Mouse (Mus musculus) hindlimb bud, embryonic 11.5 days (tissue): ENCODE results near the gene Nolc1.
"Not testable (repeated sequence)": the region's sequence is repeated elsewhere in the genome, so short reads cannot be mapped to it uniquely, and the experiment has no call there.

Experiments used
- DNase-seq: peaks from one replicate; pipeline ENCODE4 v3.0.0-alpha.2; 2012; ENCODE audit warnings: low read depth, low spot score; ENCODE audit errors: extremely low spot score

The Nolc1 gene

DNA sequence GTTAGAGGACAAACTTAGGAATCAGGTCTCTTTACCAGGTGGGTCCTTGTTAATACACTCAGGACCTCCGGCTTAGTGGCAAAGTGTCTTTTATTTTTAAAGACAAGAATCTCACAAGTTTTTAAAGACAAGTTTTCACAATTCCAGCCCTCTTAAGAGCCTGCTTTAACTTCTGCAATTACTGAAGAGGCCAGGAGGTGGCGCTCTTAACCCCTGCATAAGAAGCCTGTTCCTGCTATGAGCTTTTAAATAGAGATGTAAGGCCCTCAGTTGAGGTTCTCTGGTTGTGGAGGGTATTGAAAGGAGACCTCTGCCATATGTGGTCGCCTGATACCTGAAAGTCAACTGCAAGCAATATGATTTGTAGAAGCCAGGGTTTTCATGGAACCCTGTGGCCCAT is 10.7 kb downstream of the Nolc1 start:
- no peak for DNase-seq

GRCm38 (mm10) chr19:46087871-46088270 is 12.2 kb downstream of the Nolc1 start:
- DNase-seq, result no peak

- DNase-seq, result no peak
These were observed 16.0 kb downstream of the Nolc1 start for GRCm38 (mm10) chr19:46091641-46092040.

DNA sequence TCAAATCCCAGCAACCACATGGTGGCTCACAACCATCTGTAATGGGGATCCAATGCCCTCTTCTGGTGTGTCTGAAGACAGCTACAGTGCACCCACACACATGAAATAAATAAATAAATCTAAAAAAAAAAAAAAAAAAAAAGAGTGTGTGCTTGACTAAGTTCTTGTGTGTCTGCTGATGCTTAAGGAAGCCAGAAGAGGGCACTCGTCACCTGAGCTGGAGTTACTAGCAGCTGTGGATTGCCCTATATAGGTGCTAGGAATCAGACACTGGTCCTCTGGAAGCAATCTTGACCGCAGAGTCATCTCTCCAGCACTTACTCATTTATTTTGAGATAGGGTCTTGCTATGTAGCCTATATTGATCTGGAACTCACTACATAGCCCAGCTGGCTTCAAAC is 18.5 kb downstream of the Nolc1 start:
- DNase-seq, result no peak

DNA sequence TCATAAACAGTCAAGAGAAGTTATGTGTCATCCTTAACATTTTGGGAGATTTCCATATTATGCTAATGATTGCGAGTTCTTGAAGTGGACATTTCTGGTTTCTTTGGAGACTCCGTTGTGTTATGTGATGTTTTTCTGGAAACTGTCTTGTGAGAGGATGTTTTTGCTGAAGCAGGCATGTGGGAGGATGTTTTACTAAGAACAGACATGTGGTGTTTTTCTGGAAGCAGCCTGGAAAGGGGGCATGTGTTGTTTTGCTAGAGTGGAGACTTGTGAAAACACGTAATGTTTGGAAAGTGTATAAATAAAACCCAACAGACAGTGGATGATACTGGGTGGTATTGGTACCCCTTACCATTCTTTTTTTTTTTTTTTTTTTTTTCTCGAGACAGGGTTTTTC is 19.6 kb downstream of the Nolc1 start:
- no peak for DNase-seq

GRCm38 (mm10) chr19:46096396-46096795 is 20.7 kb downstream of the Nolc1 start:
- no peak for DNase-seq

- no peak for DNase-seq
These were observed 23.9 kb downstream of the Nolc1 start for GRCm38 (mm10) chr19:46099561-46099960.

- DNase-seq, result no peak
These were observed 27.9 kb downstream of the Nolc1 start for GRCm38 (mm10) chr19:46103437-46104186.

GRCm38 (mm10) chr19:46104187-46104557 is 28.5 kb downstream of the Nolc1 start:
- no peak for DNase-seq

DNA sequence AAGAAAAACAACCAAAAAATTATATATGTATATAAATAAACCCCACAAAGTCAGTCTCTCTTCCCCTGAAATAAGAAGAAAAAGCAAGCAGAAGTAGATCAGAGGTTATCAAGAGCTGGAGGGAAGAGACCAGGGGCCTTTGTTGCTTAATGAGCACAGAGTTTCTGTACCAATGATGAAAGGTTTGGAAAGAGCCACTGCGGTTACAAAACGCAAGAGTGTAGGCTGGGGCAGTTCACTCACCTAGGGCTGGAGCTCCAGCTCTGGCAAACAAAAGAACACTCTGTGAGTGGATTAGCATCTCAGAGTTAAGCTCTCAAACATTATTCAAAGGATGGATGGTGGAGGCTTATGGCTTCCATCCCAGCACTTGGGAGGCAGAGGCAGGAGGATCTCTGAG is 34.6 kb downstream of the Nolc1 start:
- DNase-seq, result no peak

DNA sequence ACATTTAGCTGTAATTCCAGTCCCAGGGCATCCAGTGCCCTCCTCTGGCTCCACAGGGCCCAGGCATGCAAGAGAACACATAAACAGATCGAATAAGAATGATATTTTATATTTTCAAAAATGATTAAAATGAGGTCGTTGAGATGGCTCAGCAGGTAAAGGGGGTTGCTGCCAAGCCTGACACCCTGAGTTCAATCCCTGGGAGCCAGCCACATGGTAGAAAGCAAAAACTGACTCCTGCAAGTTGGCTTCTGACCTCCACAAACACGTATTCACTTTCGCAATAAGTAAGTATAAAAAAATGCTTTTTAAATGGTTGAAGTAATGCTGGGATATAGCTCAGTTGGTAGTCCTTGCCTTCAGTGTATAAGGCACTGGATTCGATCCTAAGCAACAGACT is 35.1 kb downstream of the Nolc1 start:
- DNase-seq, result no peak

GRCm38 (mm10) chr19:46114617-46115016 is 39.0 kb downstream of the Nolc1 start:
- no peak for DNase-seq

- no peak for DNase-seq
These were observed 43.8 kb downstream of the Nolc1 start for GRCm38 (mm10) chr19:46119458-46119857.

DNA sequence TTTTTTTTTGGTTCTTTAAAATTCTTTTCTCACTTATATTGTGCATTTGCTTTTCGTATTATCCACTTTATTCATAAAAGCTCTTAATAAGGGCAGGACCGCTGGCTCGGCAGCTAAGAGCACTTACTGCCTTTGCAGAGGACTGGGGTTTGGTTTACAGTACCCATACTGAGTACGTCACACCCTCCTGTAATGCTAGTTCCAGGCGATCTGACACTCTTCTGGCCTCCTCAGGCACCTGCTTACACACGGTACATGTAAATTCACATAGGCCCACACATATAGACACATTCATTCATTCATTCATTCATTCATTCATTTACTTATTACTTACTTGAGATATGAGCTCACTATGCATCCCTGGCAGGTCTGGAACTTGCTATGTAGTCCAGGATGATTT is 45.2 kb downstream of the Nolc1 start:
- DNase-seq, result no peak

GRCm38 (mm10) chr19:46123876-46124275 is 48.2 kb downstream of the Nolc1 start:
- no peak for DNase-seq

DNA sequence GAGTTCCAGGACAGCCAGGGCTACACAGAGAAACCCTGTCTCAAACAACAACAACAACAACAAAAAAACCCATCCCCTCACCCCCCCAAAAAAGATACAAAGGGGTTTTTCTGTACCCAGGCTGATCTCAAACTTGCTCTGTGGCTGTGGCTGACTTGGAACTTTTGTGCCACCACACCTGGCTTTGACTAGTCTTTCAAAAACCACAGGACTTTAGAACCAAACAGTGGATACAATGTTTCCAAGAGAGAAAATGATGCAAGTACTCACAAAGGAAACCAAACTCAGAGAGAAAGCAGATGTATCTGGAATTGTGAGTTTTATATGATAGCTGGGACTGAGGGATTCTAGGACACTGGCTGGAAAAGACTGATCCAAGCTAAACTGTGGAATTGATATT is 49.0 kb downstream of the Nolc1 start:
- DNase-seq, result no peak

DNA sequence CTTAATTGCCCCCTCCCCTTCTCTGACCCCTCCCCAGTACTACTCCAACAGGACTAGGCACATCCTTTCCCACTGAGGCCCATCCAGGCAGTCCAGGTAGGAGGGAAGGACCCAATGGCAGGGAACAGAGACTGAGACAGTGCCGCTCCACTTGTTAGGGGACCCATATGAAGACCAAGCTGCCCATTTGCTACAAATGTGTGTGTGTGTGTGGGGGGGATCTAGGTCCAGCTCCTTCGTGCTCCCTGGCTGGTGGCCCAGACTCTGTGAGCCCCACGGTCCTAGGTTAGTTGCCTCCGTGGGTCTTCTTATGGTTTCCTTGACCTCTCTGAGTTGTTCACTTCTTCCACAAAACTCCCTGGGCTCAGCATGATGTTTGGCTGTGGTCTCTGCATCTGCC is 50.6 kb downstream of the Nolc1 start:
- no peak for DNase-seq

DNA sequence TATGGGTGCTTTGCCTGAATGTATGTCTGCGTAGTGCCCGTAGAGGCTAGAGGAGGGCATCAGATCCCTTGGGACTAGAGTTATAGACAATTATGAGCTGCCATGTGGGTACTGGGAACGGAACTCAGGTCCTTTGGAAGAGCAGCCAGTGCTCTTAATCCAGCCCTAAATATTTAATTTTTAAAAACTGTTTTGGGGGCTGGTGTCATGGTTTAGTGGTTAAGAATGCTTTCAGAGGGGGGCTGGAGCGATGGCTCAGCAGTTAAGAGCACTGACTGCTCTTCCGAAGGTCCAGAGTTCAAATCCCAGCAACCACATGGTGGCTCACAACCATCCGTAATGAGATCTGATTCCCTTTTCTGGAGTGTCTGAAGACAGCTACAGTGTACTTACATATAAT is 54.1 kb downstream of the Nolc1 start:
- DNase-seq, result not testable (repeated sequence)

GRCm38 (mm10) chr19:46131283-46131682 is 55.6 kb downstream of the Nolc1 start:
- DNase-seq, result no peak

DNA sequence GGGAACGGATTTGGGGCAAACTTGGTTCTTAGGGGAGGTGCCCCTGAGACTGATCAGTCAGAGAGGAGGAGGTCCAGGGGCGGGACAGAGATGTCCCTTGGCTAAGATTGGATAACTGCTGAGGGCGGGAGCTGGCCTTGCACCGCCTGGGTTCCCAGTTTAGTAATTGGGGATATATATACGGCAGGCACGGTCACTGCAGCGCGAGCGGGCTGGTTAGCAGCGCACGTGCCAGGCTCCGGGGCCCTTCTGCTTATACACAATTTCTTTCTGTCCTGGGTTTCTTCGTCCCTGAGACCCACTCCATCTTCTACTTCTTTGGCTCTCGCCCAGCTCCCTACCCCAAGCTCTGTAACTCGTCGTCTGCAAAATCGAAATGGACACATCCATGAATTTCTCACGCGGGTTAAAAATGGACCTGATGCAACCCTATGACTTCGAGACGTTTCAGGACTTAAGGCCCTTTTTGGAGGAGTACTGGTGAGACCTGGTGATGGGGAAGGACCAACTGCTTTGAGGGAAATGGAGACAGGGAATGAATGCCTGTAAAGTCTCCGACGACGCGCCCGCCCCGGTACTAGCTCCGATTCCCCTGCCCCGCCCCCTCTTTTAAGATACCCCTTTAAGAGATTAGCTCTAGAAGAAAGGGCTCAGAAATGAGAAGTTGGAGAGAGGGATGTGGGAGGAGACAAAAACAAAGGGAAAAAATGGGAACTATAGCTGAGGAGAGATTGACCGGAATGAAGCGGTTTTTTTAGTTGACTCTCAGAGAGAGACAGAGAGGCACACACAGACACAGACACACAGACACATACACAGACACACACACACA is 56.2 kb downstream of the Nolc1 start, which contains the start of gene Elovl3:
Gene Elovl3, plus strand, starts transcription at position 204 of the 832 bp plus-strand sequence.
- no peak for DNase-seq

DNA sequence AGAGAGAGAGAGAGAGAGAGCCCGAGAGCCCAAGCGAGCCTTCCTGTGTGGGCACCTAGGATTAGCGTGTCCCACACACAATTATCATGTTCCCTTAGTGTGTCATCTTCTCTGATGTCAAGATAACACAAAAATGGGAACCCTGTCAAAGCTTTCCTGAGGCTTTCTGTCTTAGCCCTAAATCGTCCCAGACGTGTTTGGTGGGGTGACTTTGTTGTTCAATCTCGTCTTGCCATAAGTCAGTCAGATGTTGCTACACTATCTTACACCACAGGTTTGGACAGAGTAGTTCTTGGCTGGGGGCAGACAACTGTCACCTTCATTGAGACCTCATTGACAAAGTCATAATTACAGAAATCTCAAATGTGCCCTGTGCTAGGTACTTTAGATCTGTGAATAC is 56.9 kb downstream of the Nolc1 start:
- no peak for DNase-seq
